Mouse (Mus musculus): ENCODE data around the gene Hist1h2ab. TPM values are rescaled to one million over a fixed set of nuclear protein-coding genes. Genes with fewer than 3 reads are reported as not detected.
"Not testable (repeated sequence)": the region's sequence is repeated elsewhere in the genome, so short reads cannot be mapped to it uniquely, and the experiment has no call there.

Hist1h2ab gene
- polyA plus RNA-seq (2014; fragmentation: Nextera tagmentation; extraction: Ambion mirVana) = 11.3 and 13.5 TPM in 2 replicates

GRCm38 (mm10) chr13:23750839-23751477, at the start of gene Hist1h2ab:
TSS of gene Hist1h2ab (plus strand) at chr13:23751126.
- Histone ChIP-seq H3K4me2 (ENCODE audit: low read length) (peak within 1 kb of the TSS; percentile 67), H3K27ac (replicated peaks; ENCODE audit: low read depth, low read length) (peak within 1 kb of the TSS; percentile 90), H3K4me3 (replicated peaks; ENCODE audit: low read depth, low read length) (peak within 1 kb of the TSS; percentile 40), H3K4me1 (ENCODE audit: control insufficient read depth, insufficient read depth, low read length) (peaks cover 12% of the 10 kb centered on the region), H3K9ac (replicated peaks; ENCODE audit: low read length) (peak within 1 kb of the TSS; percentile 26; the same call in 1 of the 2 replicates)
- not testable (repeated sequence) for H3K27me3 ChIP-seq (ENCODE audit: control insufficient read depth, insufficient read depth, low read length); H3K9me3 ChIP-seq (ENCODE audit: control insufficient read depth, low read length); H3K36me3 ChIP-seq (ENCODE audit: control insufficient read depth, insufficient read depth, low read length)
- peak; percentile 84 for DNase-seq
- ATAC-seq (ENCODE audit: low FRiP score, low TSS enrichment) = peak; percentile 68; the same call in 1 of the 2 replicates
- WGBS = 1% methylated on average over 29 of the region's 47 CpGs

- peaks cover 7% of the 10 kb centered on the region; the same call in 1 of the 2 replicates for H3K4me1 ChIP-seq (ENCODE audit: control insufficient read depth, insufficient read depth, low read length)
- ATAC-seq (ENCODE audit: low FRiP score, low TSS enrichment) (no peak), DNase-seq (no peak)
- H3K4me2 ChIP-seq (ENCODE audit: low read length) = no peak overlapping the region
- no peak overlapping the region for H3K9ac ChIP-seq (replicated peaks; ENCODE audit: low read length)
- no peak overlapping the region for H3K27ac ChIP-seq (replicated peaks; ENCODE audit: low read depth, low read length)
- H3K9me3 ChIP-seq (ENCODE audit: control insufficient read depth, low read length) = no peaks in the 10 kb centered on the region
- H3K4me3 ChIP-seq (replicated peaks; ENCODE audit: low read depth, low read length) = no peak overlapping the region
- WGBS = 88% methylated on average over 4 of the region's 4 CpGs
- H3K36me3 ChIP-seq (ENCODE audit: control insufficient read depth, insufficient read depth, low read length) = no peaks in the 10 kb centered on the region
- H3K27me3 ChIP-seq (ENCODE audit: control insufficient read depth, insufficient read depth, low read length) = no peaks in the 10 kb centered on the region
Measured at GRCm38 (mm10) chr13:23702220-23702619, 48.7 kb upstream of the Hist1h2ab start.

DNA sequence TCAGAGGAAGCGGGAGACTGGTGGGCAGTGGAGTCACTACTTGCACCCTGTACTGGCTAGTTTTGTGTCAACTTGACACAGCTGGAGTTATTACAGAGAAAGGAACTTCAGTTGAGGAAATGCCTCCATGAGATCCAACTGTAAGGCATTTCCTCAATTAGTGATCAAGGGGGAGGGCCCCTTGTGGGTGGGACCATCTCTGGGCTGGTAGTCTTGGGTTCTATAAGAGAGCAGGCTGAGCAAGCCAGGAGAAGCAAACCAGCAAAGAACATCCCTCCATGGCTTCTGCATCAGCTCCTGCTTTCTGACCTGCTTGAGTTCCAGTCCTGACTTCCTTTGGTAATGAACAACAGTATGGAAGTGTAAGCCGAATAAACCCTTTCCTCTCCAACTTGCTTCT, 48.1 kb upstream of the Hist1h2ab start:
- not testable (repeated sequence) for DNase-seq; H3K27ac ChIP-seq (replicated peaks; ENCODE audit: low read depth, low read length); H3K4me1 ChIP-seq (ENCODE audit: control insufficient read depth, insufficient read depth, low read length); ATAC-seq (ENCODE audit: low FRiP score, low TSS enrichment); H3K36me3 ChIP-seq (ENCODE audit: control insufficient read depth, insufficient read depth, low read length); H3K9me3 ChIP-seq (ENCODE audit: control insufficient read depth, low read length); H3K4me2 ChIP-seq (ENCODE audit: low read length); H3K27me3 ChIP-seq (ENCODE audit: control insufficient read depth, insufficient read depth, low read length); H3K9ac ChIP-seq (replicated peaks; ENCODE audit: low read length); H3K4me3 ChIP-seq (replicated peaks; ENCODE audit: low read depth, low read length)
- 92% methylated on average over 2 of the region's 2 CpGs for WGBS

GRCm38 (mm10) chr13:23705751-23706356, 45.1 kb upstream of the Hist1h2ab start:
- H3K9me3 ChIP-seq (ENCODE audit: control insufficient read depth, low read length) = no peaks in the 10 kb centered on the region
- 94% methylated on average over 7 of the region's 7 CpGs for WGBS
- no peak for DNase-seq
- no peak overlapping the region for H3K4me2 ChIP-seq (ENCODE audit: low read length)
- H3K4me1 ChIP-seq (ENCODE audit: control insufficient read depth, insufficient read depth, low read length) = no peaks in the 10 kb centered on the region
- H3K27ac ChIP-seq (replicated peaks; ENCODE audit: low read depth, low read length) = no peak overlapping the region
- H3K36me3 ChIP-seq (ENCODE audit: control insufficient read depth, insufficient read depth, low read length) = no peaks in the 10 kb centered on the region
- no peak for ATAC-seq (ENCODE audit: low FRiP score, low TSS enrichment)
- H3K27me3 ChIP-seq (ENCODE audit: control insufficient read depth, insufficient read depth, low read length) = no peaks in the 10 kb centered on the region
- no peak overlapping the region for H3K9ac ChIP-seq (replicated peaks; ENCODE audit: low read length)
- H3K4me3 ChIP-seq (replicated peaks; ENCODE audit: low read depth, low read length) = no peak overlapping the region

- Histone ChIP-seq H3K4me2 (ENCODE audit: low read length) (no peak overlapping the region), H3K4me1 (ENCODE audit: control insufficient read depth, insufficient read depth, low read length) (no peaks in the 10 kb centered on the region), H3K36me3 (ENCODE audit: control insufficient read depth, insufficient read depth, low read length) (no peaks in the 10 kb centered on the region), H3K9me3 (ENCODE audit: control insufficient read depth, low read length) (no peaks in the 10 kb centered on the region), H3K27ac (replicated peaks; ENCODE audit: low read depth, low read length) (no peak overlapping the region), H3K4me3 (replicated peaks; ENCODE audit: low read depth, low read length) (no peak overlapping the region), H3K9ac (replicated peaks; ENCODE audit: low read length) (no peak overlapping the region), H3K27me3 (ENCODE audit: control insufficient read depth, insufficient read depth, low read length) (no peaks in the 10 kb centered on the region)
- DNase-seq = no peak
- 93% methylated on average over 12 of the region's 12 CpGs for WGBS
- ATAC-seq (ENCODE audit: low FRiP score, low TSS enrichment) = no peak
Measured at GRCm38 (mm10) chr13:23706771-23707170, 44.2 kb upstream of the Hist1h2ab start.

DNA sequence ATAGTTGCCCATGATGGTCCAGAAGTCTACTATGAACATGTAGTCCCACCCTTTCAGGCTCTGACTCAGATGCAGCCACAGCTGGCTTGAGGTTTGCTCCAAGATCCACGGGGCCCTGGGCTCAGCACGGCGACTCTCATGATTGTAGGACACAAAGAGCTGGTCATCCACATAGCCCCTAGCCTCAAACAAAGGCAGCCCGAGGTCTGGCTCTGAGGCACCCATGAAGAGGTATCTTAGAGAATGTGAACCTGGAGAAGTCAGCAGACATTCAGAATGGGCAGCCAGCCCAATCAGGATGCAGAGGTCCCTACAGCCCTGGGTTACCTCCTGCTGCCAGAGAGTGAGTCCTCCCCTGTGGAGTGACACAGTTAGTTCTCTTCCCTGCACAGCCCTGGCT, 42.9 kb upstream of the Hist1h2ab start:
- Histone ChIP-seq H3K4me2 (ENCODE audit: low read length) (no peak overlapping the region), H3K27me3 (ENCODE audit: control insufficient read depth, insufficient read depth, low read length) (no peaks in the 10 kb centered on the region), H3K4me1 (ENCODE audit: control insufficient read depth, insufficient read depth, low read length) (no peaks in the 10 kb centered on the region), H3K36me3 (ENCODE audit: control insufficient read depth, insufficient read depth, low read length) (no peaks in the 10 kb centered on the region), H3K9me3 (ENCODE audit: control insufficient read depth, low read length) (no peaks in the 10 kb centered on the region), H3K4me3 (replicated peaks; ENCODE audit: low read depth, low read length) (no peak overlapping the region), H3K9ac (replicated peaks; ENCODE audit: low read length) (no peak overlapping the region), H3K27ac (replicated peaks; ENCODE audit: low read depth, low read length) (no peak overlapping the region)
- DNase-seq (no peak), ATAC-seq (ENCODE audit: low FRiP score, low TSS enrichment) (no peak)
- 84% methylated on average over 4 of the region's 4 CpGs for whole genome bisulfite sequencing

DNA sequence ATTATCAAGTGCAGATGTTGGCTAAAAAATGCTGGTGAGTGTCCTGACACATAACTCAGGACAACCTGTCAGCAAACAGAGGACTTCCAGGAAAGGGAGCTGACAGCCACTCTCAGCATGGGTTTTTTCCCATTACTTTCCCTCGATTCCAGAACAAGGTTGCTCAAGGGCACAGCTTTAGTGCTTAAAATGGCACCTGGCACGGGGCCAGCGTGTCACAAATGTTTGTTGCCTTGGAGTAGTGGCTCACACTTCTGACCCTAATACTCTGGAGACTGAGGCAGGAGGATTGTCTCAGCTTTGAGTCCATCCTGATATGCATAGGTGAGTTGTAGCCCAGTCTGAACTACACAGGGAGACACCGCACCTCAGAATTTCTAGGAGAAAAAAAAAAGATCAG, 42.3 kb upstream of the Hist1h2ab start:
- 81% methylated on average over 4 of the region's 4 CpGs for WGBS
- Histone ChIP-seq H3K36me3 (ENCODE audit: control insufficient read depth, insufficient read depth, low read length) (no peaks in the 10 kb centered on the region), H3K9me3 (ENCODE audit: control insufficient read depth, low read length) (no peaks in the 10 kb centered on the region), H3K4me2 (ENCODE audit: low read length) (no peak overlapping the region), H3K27ac (replicated peaks; ENCODE audit: low read depth, low read length) (no peak overlapping the region), H3K4me3 (replicated peaks; ENCODE audit: low read depth, low read length) (no peak overlapping the region), H3K9ac (replicated peaks; ENCODE audit: low read length) (no peak overlapping the region), H3K4me1 (ENCODE audit: control insufficient read depth, insufficient read depth, low read length) (no peaks in the 10 kb centered on the region), H3K27me3 (ENCODE audit: control insufficient read depth, insufficient read depth, low read length) (no peaks in the 10 kb centered on the region)
- DNase-seq = no peak
- ATAC-seq (ENCODE audit: low FRiP score, low TSS enrichment) = no peak

GRCm38 (mm10) chr13:23709714-23710373, 41.1 kb upstream of the Hist1h2ab start:
- WGBS = 26% methylated on average over 15 of the region's 15 CpGs
- ATAC-seq (ENCODE audit: low FRiP score, low TSS enrichment) (no peak), DNase-seq (no peak)
- Histone ChIP-seq H3K27ac (replicated peaks; ENCODE audit: low read depth, low read length) (no peak overlapping the region), H3K9ac (replicated peaks; ENCODE audit: low read length) (0 out of 2 replicates have a peak overlapping the region, but pooled peaks have one; percentile 44), H3K4me2 (ENCODE audit: low read length) (peak overlapping the region; percentile 54), H3K27me3 (ENCODE audit: control insufficient read depth, insufficient read depth, low read length) (no peaks in the 10 kb centered on the region), H3K36me3 (ENCODE audit: control insufficient read depth, insufficient read depth, low read length) (no peaks in the 10 kb centered on the region), H3K4me1 (ENCODE audit: control insufficient read depth, insufficient read depth, low read length) (no peaks in the 10 kb centered on the region), H3K4me3 (replicated peaks; ENCODE audit: low read depth, low read length) (peak overlapping the region; percentile 23), H3K9me3 (ENCODE audit: control insufficient read depth, low read length) (no peaks in the 10 kb centered on the region)
